Mouse (Mus musculus) neural tube, embryonic 13.5 days (tissue): ENCODE measurements around the gene Hoxa7. TPM values are rescaled to one million over a fixed set of nuclear protein-coding genes. Genes with fewer than 3 reads are reported as not detected.
A peak's percentile ranks its signal among the peaks of the same experiment; 100 is the strongest.

ENCODE experiments used
- ATAC-seq: fragments of 200-750 bp; cut with Nextera tagmentation; 2 replicates; pipeline ENCODE4 v1.8.0; 2017; ENCODE audit warnings: low read depth, mild to moderate bottlenecking, moderate TSS enrichment, moderate library complexity
- H3K27ac ChIP-seq: fragments of 300-500 bp; sonication (generic); replicated peaks from 2 replicates; pipeline ENCODE4 v1.5.1; 2015; ENCODE audit warnings: moderate library complexity, mild to moderate bottlenecking, inconsistent platforms
- H3K27me3 ChIP-seq: fragments of 300-500 bp; sonication (generic); 2 replicates; pipeline ENCODE4 v1.6.1; 2015; ENCODE audit warnings: mild to moderate bottlenecking, inconsistent platforms
- H3K36me3 ChIP-seq: fragments of 300-500 bp; sonication (generic); 2 replicates; pipeline ENCODE4 v1.6.1; 2015; ENCODE audit warnings: mild to moderate bottlenecking, inconsistent platforms
- H3K4me1 ChIP-seq: fragments of 300-500 bp; sonication (generic); replicated peaks from 2 replicates; pipeline ENCODE4 v1.6.1; 2015; ENCODE audit warnings: inconsistent platforms
- H3K4me2 ChIP-seq: fragments of 300-500 bp; sonication (generic); 2 replicates; pipeline ENCODE4 v1.6.1; 2015; ENCODE audit warnings: inconsistent platforms, mild to moderate bottlenecking, moderate library complexity
- H3K4me3 ChIP-seq: fragments of 300-500 bp; sonication (generic); 2 replicates; pipeline ENCODE4 v1.5.1; 2015; ENCODE audit warnings: mild to moderate bottlenecking, inconsistent platforms
- H3K9ac ChIP-seq: fragments of 300-500 bp; sonication (generic); 2 replicates; pipeline ENCODE4 v1.6.1; 2015; ENCODE audit warnings: moderate library complexity, mild to moderate bottlenecking, inconsistent platforms
- H3K9me3 ChIP-seq: fragments of 300-500 bp; sonication (generic); 2 replicates; pipeline ENCODE4 v1.6.1; 2016; ENCODE audit warnings: inconsistent platforms
- WGBS: fragments of 180-500 bp; shearing (Covaris S2); methylation state at CpG from one replicate; pipeline ENCODE4 v1.1.7; 2015; 5-methylcytosine and 5-hydroxymethylcytosine counted together
- polyA plus RNA-seq: library from polyadenylated mRNA; unstranded; fragments of >200 nt; fragmentation: Nextera tagmentation; extraction: Ambion mirVana; gene quantifications from 2 replicates; pipeline ENCODE4 v1.2.1, GENCODE M21; 2015

The Hoxa7 gene
- polyA plus RNA-seq, 1 experiment from 2014 or later: 125 TPM

DNA sequence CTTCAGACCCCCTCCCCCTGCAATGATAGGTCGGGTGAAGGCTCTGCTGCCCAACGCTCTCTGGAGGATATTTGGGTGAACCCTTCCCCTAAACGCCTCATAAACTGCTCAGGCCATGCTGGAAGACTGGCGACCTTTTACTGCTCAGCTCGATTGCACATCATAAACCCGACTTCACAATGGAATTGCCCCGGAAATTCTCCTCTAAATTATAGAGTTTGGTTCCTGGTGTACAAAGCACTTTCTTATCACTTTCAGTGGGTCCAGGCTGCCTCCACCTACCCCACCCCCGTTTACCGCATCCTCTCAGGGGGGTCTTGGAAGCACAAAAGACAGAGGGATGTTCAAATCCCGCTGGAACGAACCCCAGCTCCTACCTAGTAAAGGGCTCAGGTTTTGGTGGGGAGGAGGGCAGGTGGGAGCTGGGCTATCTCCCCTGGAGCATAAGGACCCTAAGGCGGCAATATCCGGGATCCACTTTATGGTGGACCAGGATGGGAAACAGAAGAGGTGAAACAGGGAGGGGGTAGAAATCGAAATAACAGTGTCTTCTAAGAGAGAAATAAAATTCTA is 2.9 kb downstream of the Hoxa7 start:
- H3K36me3 ChIP-seq: no peaks in the 10 kb centered on the region
- peak overlapping the region; percentile 100 for H3K9ac ChIP-seq
- peak overlapping the region; percentile 100 for H3K27ac ChIP-seq
- ATAC-seq: no peak
- no peaks in the 10 kb centered on the region for H3K27me3 ChIP-seq
- peak overlapping the region; percentile 96 for H3K4me3 ChIP-seq
- H3K4me1 ChIP-seq: peaks cover 72% of the 10 kb centered on the region
- H3K9me3 ChIP-seq: no peaks in the 10 kb centered on the region
- peak overlapping the region; percentile 97 for H3K4me2 ChIP-seq
- WGBS: 6% methylated on average over 14 of the region's 14 CpGs

DNA sequence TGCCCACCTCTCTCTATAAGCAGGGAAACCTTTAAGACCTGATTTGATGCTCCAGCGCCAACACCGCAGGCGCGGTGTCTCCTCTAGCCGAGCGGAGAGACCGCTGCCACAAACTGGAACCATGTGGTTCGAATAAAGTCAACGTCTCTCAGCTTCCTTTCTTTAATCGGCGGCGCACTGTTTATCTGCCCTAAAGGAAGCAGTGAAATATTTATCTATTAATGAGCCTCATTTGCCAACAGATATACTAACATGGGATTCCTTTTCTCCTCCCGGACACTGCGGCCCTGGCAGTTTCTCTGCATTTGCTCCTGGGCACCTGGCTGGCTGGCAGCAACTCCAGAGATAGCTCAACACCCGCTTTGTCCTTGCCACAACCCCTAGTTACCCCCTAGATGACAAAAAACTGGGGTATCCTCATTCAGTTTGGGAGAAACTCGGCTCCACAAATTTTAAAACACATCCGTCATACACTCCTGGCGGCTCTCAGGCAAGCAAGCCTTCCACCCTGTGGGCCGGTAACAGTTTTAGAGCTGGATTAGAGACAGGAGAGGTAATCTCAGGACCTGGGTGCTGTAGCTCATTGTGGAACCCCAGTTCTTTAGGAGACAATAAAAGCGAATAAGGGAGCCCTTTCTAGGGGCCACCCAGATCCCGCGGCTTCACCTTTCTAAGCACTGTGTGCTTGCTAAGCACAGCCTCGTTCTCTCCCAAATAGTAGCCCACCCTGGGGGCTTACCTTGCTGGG is 3.6 kb downstream of the Hoxa7 start:
- Histone ChIP-seq H3K9me3 (no peaks in the 10 kb centered on the region), H3K27me3 (no peaks in the 10 kb centered on the region), H3K4me2 (peak overlapping the region; percentile 97), H3K27ac (peak overlapping the region; percentile 100), H3K36me3 (no peaks in the 10 kb centered on the region), H3K4me3 (peak overlapping the region; percentile 96), H3K9ac (peak overlapping the region; percentile 100), H3K4me1 (peaks cover 74% of the 10 kb centered on the region)
- ATAC-seq: no peak
- WGBS: 2% methylated on average over 23 of the region's 23 CpGs

DNA sequence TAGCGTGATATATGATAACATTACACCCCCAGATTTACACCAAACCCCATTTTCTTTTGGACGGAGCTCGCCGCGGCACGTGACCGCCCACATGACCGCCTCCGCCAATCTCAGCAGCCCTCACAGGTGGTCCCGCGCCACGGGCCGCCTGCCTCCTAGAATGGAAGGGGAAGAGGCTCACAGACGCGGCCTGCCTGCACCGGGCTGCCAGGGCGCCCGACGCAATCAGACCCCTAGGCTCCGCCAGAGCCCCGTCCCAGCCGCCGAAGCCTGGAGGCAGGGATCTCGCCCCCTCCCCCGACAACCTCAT is 4.2 kb downstream of the Hoxa7 start:
- under 1% methylated on average over 25 of the region's 25 CpGs for WGBS
- ATAC-seq: peak; percentile 83
- Histone ChIP-seq H3K36me3 (no peaks in the 10 kb centered on the region), H3K27me3 (no peaks in the 10 kb centered on the region), H3K4me2 (peak overlapping the region; percentile 97), H3K9me3 (no peaks in the 10 kb centered on the region), H3K4me3 (peak overlapping the region; percentile 96), H3K27ac (peak overlapping the region; percentile 100), H3K9ac (peak overlapping the region; percentile 100), H3K4me1 (peaks cover 74% of the 10 kb centered on the region)

DNA sequence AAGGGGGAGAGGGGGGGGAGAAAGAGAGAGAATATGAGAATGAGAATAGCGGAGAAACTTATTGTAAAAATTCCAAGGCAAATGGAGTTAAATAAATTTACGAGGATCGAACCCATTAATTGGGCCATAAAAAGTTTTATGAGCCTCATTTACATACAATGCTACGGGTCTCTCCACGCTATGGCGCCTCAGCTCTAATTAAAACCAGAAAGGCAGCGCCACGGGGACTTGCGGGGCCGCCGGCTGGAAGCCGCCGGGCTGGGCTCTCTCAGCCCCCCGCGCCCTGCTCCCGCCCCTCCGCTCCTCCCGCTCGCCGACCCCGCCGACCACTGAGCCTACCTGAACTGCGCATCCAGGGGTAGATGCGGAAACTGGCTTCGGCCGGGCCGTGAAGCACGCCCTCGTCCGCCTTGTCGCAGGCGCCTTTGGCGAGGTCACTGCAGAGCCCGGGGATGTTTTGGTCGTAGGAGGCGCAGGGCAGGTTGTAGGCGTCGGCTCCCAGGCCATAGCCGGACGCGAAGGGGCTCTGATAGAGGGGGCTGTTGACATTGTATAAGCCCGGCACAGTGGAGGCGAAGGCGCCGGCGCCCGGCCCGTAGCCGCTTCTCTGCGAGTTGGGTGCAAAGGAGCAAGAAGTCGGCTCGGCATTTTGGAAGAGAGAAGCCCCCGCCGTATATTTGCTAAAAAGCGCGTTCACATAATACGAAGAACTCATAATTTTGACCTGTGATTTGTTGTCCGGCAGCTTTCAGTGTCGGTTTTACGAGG is 4.8 kb downstream of the Hoxa7 start:
- peak overlapping the region; percentile 100 for H3K9ac ChIP-seq
- H3K9me3 ChIP-seq: no peaks in the 10 kb centered on the region
- 1% methylated on average over 60 of the region's 60 CpGs for WGBS
- H3K36me3 ChIP-seq: no peaks in the 10 kb centered on the region
- peak overlapping the region; percentile 96 for H3K4me3 ChIP-seq
- H3K4me1 ChIP-seq: peaks cover 68% of the 10 kb centered on the region
- ATAC-seq: peak; percentile 34; the same call in 1 of the 2 replicates
- H3K27me3 ChIP-seq: no peaks in the 10 kb centered on the region
- H3K4me2 ChIP-seq: peak overlapping the region; percentile 97
- H3K27ac ChIP-seq: peak overlapping the region; percentile 100

DNA sequence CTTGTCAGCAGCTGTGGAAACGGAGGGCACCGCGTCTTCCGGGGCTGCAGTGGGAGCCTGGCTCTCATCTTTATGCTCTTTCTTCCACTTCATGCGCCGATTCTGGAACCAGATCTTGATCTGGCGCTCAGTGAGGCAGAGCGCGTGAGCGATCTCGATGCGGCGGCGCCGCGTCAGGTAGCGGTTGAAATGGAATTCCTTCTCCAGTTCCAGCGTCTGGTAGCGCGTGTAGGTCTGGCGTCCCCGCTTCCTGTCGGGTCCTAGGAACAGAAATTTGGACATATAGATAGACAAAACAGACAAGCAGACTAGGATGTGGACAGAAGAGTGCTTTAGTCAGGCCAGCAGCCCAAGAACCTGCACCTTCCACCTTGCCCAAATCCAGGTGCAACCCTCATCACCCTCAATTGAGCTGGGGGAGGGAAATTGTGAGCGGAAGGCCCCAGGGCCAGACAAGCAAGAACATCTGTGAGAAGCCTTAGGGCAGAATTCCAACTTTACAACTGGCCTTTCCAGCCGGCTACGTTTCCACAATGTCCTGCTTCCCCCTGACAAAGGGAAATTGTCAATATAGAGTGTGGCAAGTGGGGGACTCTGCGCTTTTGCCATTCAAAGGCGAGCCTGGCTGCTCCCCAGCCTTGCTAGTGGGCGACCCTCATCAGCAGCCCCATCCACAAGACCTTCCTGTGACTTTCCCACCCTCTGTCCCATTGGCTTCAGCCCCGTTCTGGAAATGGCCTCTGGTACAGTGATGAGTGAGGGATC is 5.7 kb downstream of the Hoxa7 start:
- ATAC-seq: no peak
- 1% methylated on average over 30 of the region's 30 CpGs for WGBS
- Histone ChIP-seq H3K27me3 (no peaks in the 10 kb centered on the region), H3K4me1 (peaks cover 68% of the 10 kb centered on the region), H3K27ac (peak overlapping the region; percentile 100), H3K4me2 (peak overlapping the region; percentile 97), H3K36me3 (no peaks in the 10 kb centered on the region), H3K4me3 (peak overlapping the region; percentile 96), H3K9ac (peak overlapping the region; percentile 100), H3K9me3 (no peaks in the 10 kb centered on the region)

DNA sequence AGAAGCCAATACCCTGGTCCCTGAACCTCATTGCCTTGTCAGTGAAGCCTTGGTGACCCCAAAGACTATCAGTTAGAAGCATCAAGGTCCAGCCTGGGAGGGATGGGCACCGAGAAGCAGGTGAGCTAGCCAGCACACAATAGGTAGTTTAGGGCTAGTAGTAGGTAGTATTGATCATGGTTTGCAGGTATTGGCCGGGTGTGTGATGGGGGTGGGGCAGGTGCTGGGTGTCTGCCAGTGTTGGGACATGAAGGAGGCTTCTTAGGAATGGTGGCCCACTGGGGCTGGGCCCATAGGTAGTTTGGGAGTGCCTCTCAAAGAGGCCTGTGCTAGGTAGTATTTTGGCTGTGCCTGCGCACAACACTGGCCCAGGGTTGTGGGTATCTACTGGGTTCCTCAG is 6.6 kb downstream of the Hoxa7 start:
- no peaks in the 10 kb centered on the region for H3K9me3 ChIP-seq
- H3K9ac ChIP-seq: peak overlapping the region; percentile 100
- no peak for ATAC-seq
- H3K36me3 ChIP-seq: no peaks in the 10 kb centered on the region
- peak overlapping the region; percentile 100 for H3K27ac ChIP-seq
- H3K4me3 ChIP-seq: peak overlapping the region; percentile 96
- peaks cover 67% of the 10 kb centered on the region for H3K4me1 ChIP-seq
- no peaks in the 10 kb centered on the region for H3K27me3 ChIP-seq
- WGBS: 14% methylated on average over 3 of the region's 3 CpGs
- peak overlapping the region; percentile 97 for H3K4me2 ChIP-seq

DNA sequence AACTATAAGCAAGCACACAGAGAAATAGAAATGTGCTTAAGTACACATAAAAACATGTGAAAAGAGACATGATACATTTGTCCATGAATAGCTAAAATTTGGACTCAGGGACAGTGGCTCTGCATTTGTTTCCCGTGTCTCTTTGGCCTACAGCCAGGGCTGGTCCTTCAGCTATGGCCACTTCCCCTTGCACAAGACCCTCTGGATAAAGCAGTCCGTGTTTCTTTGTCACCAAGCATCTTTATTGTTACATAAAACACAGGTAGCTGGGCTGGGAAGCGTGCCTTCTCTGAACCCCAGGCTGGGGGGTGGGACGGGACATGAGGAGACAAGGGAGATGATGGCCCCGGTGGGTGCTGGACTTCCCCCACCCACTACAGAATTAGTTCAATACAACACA is 7.4 kb downstream of the Hoxa7 start:
- H3K9ac ChIP-seq: peak overlapping the region; percentile 100
- peaks cover 67% of the 10 kb centered on the region for H3K4me1 ChIP-seq
- H3K4me2 ChIP-seq: peak overlapping the region; percentile 97
- 7% methylated on average over 5 of the region's 5 CpGs for WGBS
- H3K9me3 ChIP-seq: no peaks in the 10 kb centered on the region
- peak overlapping the region; percentile 96 for H3K4me3 ChIP-seq
- peak overlapping the region; percentile 100 for H3K27ac ChIP-seq
- H3K36me3 ChIP-seq: no peaks in the 10 kb centered on the region
- no peaks in the 10 kb centered on the region for H3K27me3 ChIP-seq
- no peak for ATAC-seq

DNA sequence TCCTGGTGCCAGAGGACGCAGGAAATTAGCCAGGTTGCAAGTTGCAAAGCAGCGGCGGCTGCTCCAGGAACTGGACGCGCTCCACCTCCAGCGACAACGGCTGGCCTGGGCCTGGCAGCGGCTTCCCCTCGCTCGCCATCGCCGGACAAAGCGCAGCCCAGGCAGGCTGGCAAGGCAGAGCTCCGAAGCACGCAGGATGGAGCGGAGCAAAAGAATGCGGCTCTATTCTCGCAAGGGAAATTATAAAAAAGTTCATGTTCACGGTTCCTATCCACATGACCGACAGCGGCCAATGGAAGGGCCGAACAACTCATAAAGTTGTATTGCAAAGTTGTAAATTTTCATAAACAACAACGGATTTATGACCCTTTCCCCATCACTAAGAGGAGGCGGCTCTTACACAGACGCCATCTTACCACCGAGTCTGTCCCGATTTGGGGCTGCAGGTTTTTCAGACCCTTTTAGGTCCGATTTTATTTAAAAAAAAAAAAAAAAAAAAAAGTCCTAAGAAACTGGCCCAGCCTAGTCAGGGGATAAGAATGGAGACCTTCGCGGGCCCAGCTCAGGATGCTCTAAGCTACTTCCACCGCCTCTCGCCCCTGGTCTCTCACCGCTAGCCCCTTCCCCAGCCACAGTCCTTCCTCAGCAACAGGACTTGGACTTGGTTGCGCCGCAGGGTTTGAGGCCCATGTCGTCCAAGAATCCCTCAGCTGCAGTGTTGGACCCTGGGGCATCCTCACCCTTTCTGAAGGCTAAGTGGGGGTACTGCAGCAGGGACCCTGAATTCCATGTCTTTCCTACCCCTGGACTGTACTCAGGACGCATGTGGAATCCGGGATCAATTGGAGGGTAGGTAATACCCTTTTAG is 8.3 kb downstream of the Hoxa7 start, which contains the start of the genes Hoxa3 and Gm28308:
Gene Hoxa3, minus strand, starts transcription at position 218 of the 868 bp plus-strand sequence.
Gene Gm28308, minus strand, starts transcription at position 221 of the 868 bp plus-strand sequence.
- ATAC-seq: peak; percentile 71
- peak within 1 kb of the TSS; percentile 97 for H3K4me2 ChIP-seq
- 3% methylated on average over 38 of the region's 38 CpGs for WGBS
- peaks cover 65% of the 10 kb centered on the region for H3K4me1 ChIP-seq
- H3K36me3 ChIP-seq: no peaks in the 10 kb centered on the region
- H3K9me3 ChIP-seq: no peaks in the 10 kb centered on the region
- peak within 1 kb of the TSS; percentile 100 for H3K9ac ChIP-seq
- H3K27me3 ChIP-seq: no peaks in the 10 kb centered on the region
- peak within 1 kb of the TSS; percentile 100 for H3K27ac ChIP-seq
- peak within 1 kb of the TSS; percentile 96 for H3K4me3 ChIP-seq

DNA sequence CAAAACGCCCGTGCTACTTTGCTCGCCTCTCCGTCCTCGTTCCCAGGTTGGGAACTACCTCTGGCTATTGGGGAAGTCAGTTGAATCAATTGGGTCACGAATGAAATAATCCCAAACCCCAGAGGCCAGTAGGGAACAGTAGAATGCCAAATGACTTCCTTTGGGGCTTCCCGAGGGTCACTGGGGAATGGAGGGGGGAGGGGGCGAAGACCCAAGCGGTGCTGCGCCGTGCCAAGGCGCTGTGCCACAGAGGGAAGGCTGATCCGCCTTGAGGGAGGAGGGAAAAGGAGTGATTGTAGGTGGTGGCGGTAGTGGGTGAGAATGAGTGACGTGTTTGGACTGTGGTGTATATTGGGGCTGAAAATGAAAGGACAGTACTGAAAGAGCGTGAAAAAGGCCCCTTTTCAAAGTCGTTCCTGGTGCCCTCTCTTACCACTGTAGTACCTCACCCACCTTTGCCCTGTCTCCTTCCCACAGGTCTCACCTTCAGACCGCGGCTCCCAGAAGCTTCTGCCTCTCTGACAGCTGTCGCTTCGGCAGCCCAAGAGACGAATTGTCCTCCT is 9.0 kb downstream of the Hoxa7 start:
- Histone ChIP-seq H3K27ac (peak overlapping the region; percentile 100), H3K9me3 (no peaks in the 10 kb centered on the region), H3K4me3 (peak overlapping the region; percentile 96), H3K4me2 (peak overlapping the region; percentile 97), H3K36me3 (no peaks in the 10 kb centered on the region), H3K4me1 (peaks cover 65% of the 10 kb centered on the region), H3K27me3 (no peaks in the 10 kb centered on the region), H3K9ac (peak overlapping the region; percentile 100)
- peak; percentile 29; the same call in 1 of the 2 replicates for ATAC-seq
- 1% methylated on average over 22 of the region's 22 CpGs for WGBS

DNA sequence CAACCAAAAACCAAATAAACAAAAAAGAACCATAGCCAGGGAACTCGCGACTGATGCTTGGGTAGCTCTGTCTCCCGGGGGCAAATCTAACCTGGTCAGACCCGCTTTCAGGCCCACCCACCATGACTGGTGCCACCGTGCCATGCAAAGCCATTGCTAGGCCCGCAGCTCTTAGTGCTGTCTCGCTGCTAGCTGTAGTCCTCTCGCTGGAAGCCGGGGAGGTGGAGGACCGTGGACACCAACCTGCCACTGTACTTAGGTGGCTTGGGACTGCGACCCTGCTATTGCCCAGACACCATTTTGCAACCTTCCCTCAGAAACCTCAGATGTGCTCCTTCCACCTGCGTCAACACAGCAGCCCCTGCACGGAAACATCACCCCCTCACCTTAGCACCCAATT is 9.7 kb downstream of the Hoxa7 start:
- WGBS: under 1% methylated on average over 13 of the region's 13 CpGs
- H3K27me3 ChIP-seq: no peaks in the 10 kb centered on the region

More for the DNA sequence above, 9.7 kb downstream of the Hoxa7 start:
- ATAC-seq: no peak
- Histone ChIP-seq H3K4me2 (peak overlapping the region; percentile 97), H3K4me1 (peaks cover 70% of the 10 kb centered on the region), H3K9ac (peak overlapping the region; percentile 100), H3K4me3 (peak overlapping the region; percentile 96), H3K36me3 (no peaks in the 10 kb centered on the region), H3K9me3 (no peaks in the 10 kb centered on the region), H3K27ac (peak overlapping the region; percentile 100)
